Mouse (Mus musculus): Measurements from ENCODE around the gene Slc29a4.

Slc29a4 gene

GRCm38 (mm10) chr5:142696865-142697264 lies 4.6 kb downstream of the Slc29a4 start:
- DNase-seq (ENCODE audit: low spot score) = no peak

GRCm38 (mm10) chr5:142697742-142698141 lies 5.4 kb downstream of the Slc29a4 start:
- DNase-seq (ENCODE audit: low spot score) = no peak

- DNase-seq (ENCODE audit: low spot score) = no peak
Observed at GRCm38 (mm10) chr5:142700842-142701589, 8.7 kb downstream of the Slc29a4 start.

- DNase-seq (ENCODE audit: low spot score) = no peak
Observed at GRCm38 (mm10) chr5:142701651-142702510, 9.6 kb downstream of the Slc29a4 start.

- no peak for DNase-seq (ENCODE audit: low spot score)
Observed at GRCm38 (mm10) chr5:142702511-142703138, 10.3 kb downstream of the Slc29a4 start.

- DNase-seq (ENCODE audit: low spot score) = no peak
Observed at GRCm38 (mm10) chr5:142703569-142703968, 11.3 kb downstream of the Slc29a4 start.

- no peak for DNase-seq (ENCODE audit: low spot score)
Observed at GRCm38 (mm10) chr5:142707709-142708108, 15.4 kb downstream of the Slc29a4 start.

- DNase-seq (ENCODE audit: low spot score) = no peak
Observed at GRCm38 (mm10) chr5:142709436-142709835, 17.1 kb downstream of the Slc29a4 start.

GRCm38 (mm10) chr5:142712373-142712772 lies 20.1 kb downstream of the Slc29a4 start:
- DNase-seq (ENCODE audit: low spot score) = no peak

- no peak for DNase-seq (ENCODE audit: low spot score)
Observed at GRCm38 (mm10) chr5:142713966-142714365, 21.7 kb downstream of the Slc29a4 start.

GRCm38 (mm10) chr5:142715059-142715458 lies 22.7 kb downstream of the Slc29a4 start:
- no peak for DNase-seq (ENCODE audit: low spot score)

GRCm38 (mm10) chr5:142716056-142716455 lies 23.7 kb downstream of the Slc29a4 start:
- DNase-seq (ENCODE audit: low spot score) = no peak

- DNase-seq (ENCODE audit: low spot score) = no peak
Observed at GRCm38 (mm10) chr5:142718037-142718436, 25.7 kb downstream of the Slc29a4 start.

GRCm38 (mm10) chr5:142718486-142718885 lies 26.2 kb downstream of the Slc29a4 start:
- no peak for DNase-seq (ENCODE audit: low spot score)

GRCm38 (mm10) chr5:142719897-142720296 lies 27.6 kb downstream of the Slc29a4 start:
- DNase-seq (ENCODE audit: low spot score) = no peak

- no peak for DNase-seq (ENCODE audit: low spot score)
Observed at GRCm38 (mm10) chr5:142723520-142724133, 31.3 kb downstream of the Slc29a4 start.

- DNase-seq (ENCODE audit: low spot score) = no peak
Observed at GRCm38 (mm10) chr5:142724265-142724664, 32.0 kb downstream of the Slc29a4 start.

- no peak for DNase-seq (ENCODE audit: low spot score)
Observed at GRCm38 (mm10) chr5:142726748-142727147, 34.4 kb downstream of the Slc29a4 start.

GRCm38 (mm10) chr5:142728301-142728700 lies 36.0 kb downstream of the Slc29a4 start:
- no peak for DNase-seq (ENCODE audit: low spot score)

GRCm38 (mm10) chr5:142730295-142730694 lies 38.0 kb downstream of the Slc29a4 start:
- DNase-seq (ENCODE audit: low spot score) = no peak

GRCm38 (mm10) chr5:142731916-142732315 lies 39.6 kb downstream of the Slc29a4 start:
- no peak for DNase-seq (ENCODE audit: low spot score)

- DNase-seq (ENCODE audit: low spot score) = no peak
Observed at GRCm38 (mm10) chr5:142739941-142740340, 47.6 kb downstream of the Slc29a4 start.

All from urinary bladder, postnatal 10 days (tissue).